Comparison of ENCODE assay signal across 8 mouse cellular contexts in genomic region chr3:36475532-36476087, GRCm38 (mm10). TPM values are rescaled to one million over a fixed set of nuclear protein-coding genes. Genes with fewer than 3 reads are reported as not detected.
DNase-seq lines count a peak whose midpoint lies in the region; ATAC-seq lines count a peak whose summit lies in the region.

Gene Anxa5, minus strand, starts transcription at chr3:36475894.
Gene 1810062G17Rik, plus strand, starts transcription at chr3:36475937.

- DNase-seq in adrenal gland, adult (ENCODE audit: inconsistent age in 2 of 2, low spot score in 1 of 2): peak; percentile 100
- peak; percentile 97 for DNase-seq in embryo, embryonic 10.5 days (ENCODE audit: low spot score)
- DNase-seq in gastrocnemius, postnatal 14 days: peak; percentile 99
- peak; percentile 85 to 97 for DNase-seq in left cerebral cortex, postnatal 10 days (ENCODE audit: extremely low spot score in 1 of 2, low spot score in 2 of 2)
- peak; percentile 86 for DNase-seq in right cerebral cortex, postnatal 25 days
- DNase-seq in urinary bladder, postnatal 4 days (ENCODE audit: low spot score in 2 of 2): peak; percentile 98 to 99

- peak; percentile 95 for ATAC-seq in inflammation-experienced regulatory T-cells, adult 6 months
- ATAC-seq in megakaryocyte-erythroid progenitor cell, adult 5-6 weeks (replicated peaks; ENCODE audit: low FRiP score, low TSS enrichment, poor library complexity, severe bottlenecking): peak; percentile 99

- intact Hi-C loops in gastrocnemius, postnatal 14 days (cut with DNase I; ENCODE audit: low total_unique reads): no loop called here
- intact Hi-C loops in left cerebral cortex, postnatal 10 days (cut with DNase I): no loop called here

RNA-seq across cellular contexts. Expression of gene Anxa5, which starts in this region (rescaled TPM):
- total RNA-seq in gastrocnemius, postnatal 14 days (2021): 100 to 1,000 TPM in 1 of 2 experiments, 10 to 100 TPM in 1; 80.6 to 104 TPM
- polyA plus RNA-seq in inflammation-experienced regulatory T-cells, adult 6 months (2017; shearing (Covaris generic)): 100 to 1,000 TPM; 124 to 194 (median 151) TPM
- 10 to 100 TPM; 32.6 to 35.1 TPM for total RNA-seq in left cerebral cortex, postnatal 10 days (2021)
- 7.1 and 9.9 TPM in 2 replicates for total RNA-seq in megakaryocyte-erythroid progenitor cell, adult 5-6 weeks (2014; fragmentation: Nextera tagmentation)
- total RNA-seq in megakaryocyte-erythroid progenitor cell, adult 5-6 weeks (2017): 16.3 and 26.3 TPM in 2 replicates

RNA-seq across cellular contexts. Expression of gene 1810062G17Rik, which starts in this region (rescaled TPM):
- under 1 TPM in 1 of 2 experiments, not detected in 1; 0.39 TPM for total RNA-seq in gastrocnemius, postnatal 14 days (2021)
- polyA plus RNA-seq in inflammation-experienced regulatory T-cells, adult 6 months (2017; shearing (Covaris generic)): 1 to 10 TPM; 1.7 to 2.9 (median 1.9) TPM
- total RNA-seq in left cerebral cortex, postnatal 10 days (2021): under 1 TPM in 1 of 2 experiments, not detected in 1; 0.41 TPM
- total RNA-seq in megakaryocyte-erythroid progenitor cell, adult 5-6 weeks (2014; fragmentation: Nextera tagmentation): 1.1 TPM in 1 of 2 replicates, not detected in the other
- total RNA-seq in megakaryocyte-erythroid progenitor cell, adult 5-6 weeks (2017): 3.0 TPM in 1 of 2 replicates, not detected in the other

Comparison
In these comparisons a context has a peak if more than half of its experiments do, and no peak if none do; other contexts are left out.
1. Peak in every context shown above with its lines: DNase-seq and ATAC-seq.